Mouse (Mus musculus): ENCODE data around the gene Slc2a3. TPM values are rescaled to one million over a fixed set of nuclear protein-coding genes. Genes with fewer than 3 reads are reported as not detected.
"Not testable (repeated sequence)": the region's sequence is repeated elsewhere in the genome, so short reads cannot be mapped to it uniquely, and the experiment has no call there.

Slc2a3 gene
- polyA plus RNA-seq, 1 experiment from 2014 or later: 9.6 TPM

DNA sequence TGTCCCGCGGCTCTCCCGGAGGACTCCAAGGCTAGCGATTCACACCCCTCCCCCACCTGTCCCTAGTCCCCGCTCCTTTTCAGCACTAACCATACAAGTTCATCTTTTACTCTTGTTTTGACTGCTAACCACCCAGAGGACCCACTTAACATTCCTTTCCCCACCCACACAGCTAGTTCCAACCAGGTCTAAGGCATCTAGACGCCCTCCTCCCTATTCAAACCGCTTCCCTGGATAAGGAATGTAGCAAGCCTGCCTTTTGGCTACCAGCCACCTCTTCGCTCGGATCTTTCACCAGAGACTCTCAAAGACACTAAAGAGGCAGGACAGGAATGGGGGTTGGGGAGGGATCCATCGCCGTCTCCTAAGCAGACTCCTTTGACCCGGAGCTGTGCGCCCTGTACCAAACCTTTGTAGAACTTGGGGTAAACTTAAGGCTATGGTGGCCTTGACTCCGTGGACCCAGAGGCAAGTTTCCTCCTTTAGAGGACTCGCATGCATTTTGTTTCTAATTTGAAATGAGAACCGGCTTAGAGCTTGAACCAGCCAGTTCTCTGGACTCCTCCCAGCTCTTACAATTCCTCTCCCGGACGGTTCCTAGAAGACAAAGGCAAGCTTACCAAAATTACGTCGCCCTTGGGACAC is 98.8 kb downstream of the Slc2a3 start:
- peaks cover 8% of the 10 kb centered on the region for H3K4me1 ChIP-seq (ENCODE audit: insufficient read depth, low read length)
- peak overlapping the region; percentile 40 for H3K4me3 ChIP-seq (ENCODE audit: low read length)
- peak; percentile 85 for ATAC-seq (ENCODE audit: low FRiP score, low TSS enrichment)
- peak overlapping the region; percentile 59 for H3K4me2 ChIP-seq (replicated peaks; ENCODE audit: low read depth, low read length)
- no peaks in the 10 kb centered on the region for H3K36me3 ChIP-seq (ENCODE audit: insufficient read depth, low read length)
- peaks cover 7% of the 10 kb centered on the region; the same call in 1 of the 2 replicates for H3K27me3 ChIP-seq (ENCODE audit: insufficient read depth, low read length)
- WGBS: 4% methylated on average over 20 of the region's 20 CpGs
- H3K9ac ChIP-seq (replicated peaks; ENCODE audit: low read length): peak overlapping the region; percentile 50
- peak overlapping the region; percentile 66 for H3K27ac ChIP-seq (ENCODE audit: low read length)
- H3K9me3 ChIP-seq (ENCODE audit: low read length): no peaks in the 10 kb centered on the region

DNA sequence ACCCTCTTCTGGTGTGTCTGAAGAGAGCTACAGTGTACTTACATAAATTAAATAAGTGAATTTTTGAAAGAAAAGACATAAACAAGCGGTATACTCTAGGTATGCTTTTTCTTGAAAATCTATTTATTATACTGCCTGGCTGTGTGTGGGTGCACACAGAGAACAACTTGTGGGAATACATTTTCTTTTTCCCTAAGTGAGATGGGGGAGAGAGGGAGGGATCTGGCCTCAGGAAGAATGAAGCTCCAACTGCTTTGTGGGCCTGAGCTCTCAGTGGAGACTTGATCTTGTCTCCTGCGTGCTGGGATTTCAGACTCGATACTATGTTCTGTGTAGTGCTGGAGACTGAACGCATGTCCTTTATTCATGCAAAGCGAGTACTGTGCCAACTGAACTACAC is 99.6 kb downstream of the Slc2a3 start:
- no peaks in the 10 kb centered on the region for H3K36me3 ChIP-seq (ENCODE audit: insufficient read depth, low read length)
- no peaks in the 10 kb centered on the region for H3K9me3 ChIP-seq (ENCODE audit: low read length)
- no peak overlapping the region for H3K4me3 ChIP-seq (ENCODE audit: low read length)
- no peak overlapping the region for H3K9ac ChIP-seq (replicated peaks; ENCODE audit: low read length)
- ATAC-seq (ENCODE audit: low FRiP score, low TSS enrichment): no peak
- peaks cover 3% of the 10 kb centered on the region; the same call in 1 of the 2 replicates for H3K27me3 ChIP-seq (ENCODE audit: insufficient read depth, low read length)
- no peak overlapping the region; the same call in 1 of the 2 replicates for H3K4me2 ChIP-seq (replicated peaks; ENCODE audit: low read depth, low read length)
- H3K4me1 ChIP-seq (ENCODE audit: insufficient read depth, low read length): peaks cover 8% of the 10 kb centered on the region
- H3K27ac ChIP-seq (ENCODE audit: low read length): no peak overlapping the region
- WGBS: 76% methylated on average over 5 of the region's 5 CpGs

- H3K4me2 ChIP-seq (replicated peaks; ENCODE audit: low read depth, low read length); H3K9me3 ChIP-seq (ENCODE audit: low read length); ATAC-seq (ENCODE audit: low FRiP score, low TSS enrichment); H3K9ac ChIP-seq (replicated peaks; ENCODE audit: low read length); H3K27ac ChIP-seq (ENCODE audit: low read length); H3K36me3 ChIP-seq (ENCODE audit: insufficient read depth, low read length); H3K4me1 ChIP-seq (ENCODE audit: insufficient read depth, low read length); H3K4me3 ChIP-seq (ENCODE audit: low read length); H3K27me3 ChIP-seq (ENCODE audit: insufficient read depth, low read length): not testable (repeated sequence)
- 87% methylated on average over 2 of the region's 2 CpGs for WGBS
These were observed 101.8 kb downstream of the Slc2a3 start for GRCm38 (mm10) chr6:122699628-122700027.

- 87% methylated on average over 3 of the region's 3 CpGs for WGBS
- no peaks in the 10 kb centered on the region for H3K4me1 ChIP-seq (ENCODE audit: insufficient read depth, low read length)
- no peaks in the 10 kb centered on the region for H3K36me3 ChIP-seq (ENCODE audit: insufficient read depth, low read length)
- no peak overlapping the region for H3K9ac ChIP-seq (replicated peaks; ENCODE audit: low read length)
- no peak overlapping the region for H3K27ac ChIP-seq (ENCODE audit: low read length)
- ATAC-seq (ENCODE audit: low FRiP score, low TSS enrichment): no peak
- H3K27me3 ChIP-seq (ENCODE audit: insufficient read depth, low read length): no peaks in the 10 kb centered on the region
- no peak overlapping the region for H3K4me3 ChIP-seq (ENCODE audit: low read length)
- no peak overlapping the region for H3K4me2 ChIP-seq (replicated peaks; ENCODE audit: low read depth, low read length)
- H3K9me3 ChIP-seq (ENCODE audit: low read length): no peaks in the 10 kb centered on the region
These were observed 106.0 kb downstream of the Slc2a3 start for GRCm38 (mm10) chr6:122695398-122695797.

DNA sequence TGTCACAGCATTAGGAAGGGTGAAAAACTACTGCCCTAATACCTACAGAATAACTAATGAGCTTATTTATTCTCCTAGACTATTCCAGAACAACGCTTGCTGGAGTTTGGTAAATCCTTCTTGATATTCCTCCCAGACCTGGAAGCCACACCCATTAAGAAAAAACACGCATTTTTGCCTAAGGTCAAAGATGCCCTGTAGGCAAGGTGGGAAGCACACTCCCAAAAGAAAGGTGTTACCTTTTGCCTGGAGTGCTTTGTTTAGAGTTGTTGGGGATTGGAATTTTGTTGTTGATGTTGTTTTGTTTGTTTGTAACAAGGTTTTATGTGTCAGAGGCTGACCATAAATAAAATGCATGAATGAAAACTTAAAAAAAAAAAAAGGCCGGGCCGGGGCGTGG is 111.4 kb downstream of the Slc2a3 start:
- WGBS: 79% methylated on average over 5 of the region's 5 CpGs
- H3K27me3 ChIP-seq (ENCODE audit: insufficient read depth, low read length): no peaks in the 10 kb centered on the region
- no peak overlapping the region for H3K27ac ChIP-seq (ENCODE audit: low read length)

GRCm38 (mm10) chr6:122689411-122690055 is 111.9 kb downstream of the Slc2a3 start:
- Histone ChIP-seq H3K27ac (ENCODE audit: low read length) (no peak overlapping the region), H3K27me3 (ENCODE audit: insufficient read depth, low read length) (no peaks in the 10 kb centered on the region), H3K4me1 (ENCODE audit: insufficient read depth, low read length) (no peaks in the 10 kb centered on the region), H3K9me3 (ENCODE audit: low read length) (no peaks in the 10 kb centered on the region), H3K4me2 (replicated peaks; ENCODE audit: low read depth, low read length) (no peak overlapping the region), H3K9ac (replicated peaks; ENCODE audit: low read length) (no peak overlapping the region), H3K4me3 (ENCODE audit: low read length) (no peak overlapping the region), H3K36me3 (ENCODE audit: insufficient read depth, low read length) (no peaks in the 10 kb centered on the region)
- WGBS: 86% methylated on average over 6 of the region's 6 CpGs
- ATAC-seq (ENCODE audit: low FRiP score, low TSS enrichment): no peak

More for the DNA sequence above, 111.4 kb downstream of the Slc2a3 start:
- H3K9me3 ChIP-seq (ENCODE audit: low read length): no peaks in the 10 kb centered on the region
- no peaks in the 10 kb centered on the region for H3K36me3 ChIP-seq (ENCODE audit: insufficient read depth, low read length)
- H3K4me1 ChIP-seq (ENCODE audit: insufficient read depth, low read length): no peaks in the 10 kb centered on the region
- ATAC-seq (ENCODE audit: low FRiP score, low TSS enrichment): no peak
- H3K4me2 ChIP-seq (replicated peaks; ENCODE audit: low read depth, low read length): no peak overlapping the region
- no peak overlapping the region for H3K4me3 ChIP-seq (ENCODE audit: low read length)
- H3K9ac ChIP-seq (replicated peaks; ENCODE audit: low read length): no peak overlapping the region

DNA sequence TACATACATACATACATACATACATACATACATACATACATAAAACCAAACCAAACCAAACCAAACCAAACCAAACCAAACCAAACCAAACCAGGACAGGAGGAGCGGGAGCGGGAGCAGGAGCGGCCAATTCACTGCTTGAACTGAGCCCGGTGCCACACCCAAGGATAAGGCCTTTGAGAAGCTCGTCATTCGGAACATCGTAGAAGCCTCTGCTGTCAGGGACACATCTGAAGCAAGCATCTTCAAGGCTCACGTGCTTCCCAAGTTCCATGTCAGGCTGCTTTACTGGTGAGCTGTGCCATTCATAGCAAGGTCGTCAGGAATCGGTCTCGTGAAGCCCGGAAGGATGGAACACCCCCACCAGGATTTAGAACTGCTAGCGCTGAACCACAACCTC is 114.7 kb downstream of the Slc2a3 start:
- Histone ChIP-seq H3K9ac (replicated peaks; ENCODE audit: low read length) (no peak overlapping the region), H3K9me3 (ENCODE audit: low read length) (no peaks in the 10 kb centered on the region), H3K4me3 (ENCODE audit: low read length) (no peak overlapping the region), H3K27me3 (ENCODE audit: insufficient read depth, low read length) (no peaks in the 10 kb centered on the region), H3K36me3 (ENCODE audit: insufficient read depth, low read length) (no peaks in the 10 kb centered on the region), H3K4me2 (replicated peaks; ENCODE audit: low read depth, low read length) (no peak overlapping the region), H3K27ac (ENCODE audit: low read length) (no peak overlapping the region), H3K4me1 (ENCODE audit: insufficient read depth, low read length) (no peaks in the 10 kb centered on the region)
- no peak for ATAC-seq (ENCODE audit: low FRiP score, low TSS enrichment)
- 90% methylated on average over 13 of the region's 13 CpGs for WGBS

DNA sequence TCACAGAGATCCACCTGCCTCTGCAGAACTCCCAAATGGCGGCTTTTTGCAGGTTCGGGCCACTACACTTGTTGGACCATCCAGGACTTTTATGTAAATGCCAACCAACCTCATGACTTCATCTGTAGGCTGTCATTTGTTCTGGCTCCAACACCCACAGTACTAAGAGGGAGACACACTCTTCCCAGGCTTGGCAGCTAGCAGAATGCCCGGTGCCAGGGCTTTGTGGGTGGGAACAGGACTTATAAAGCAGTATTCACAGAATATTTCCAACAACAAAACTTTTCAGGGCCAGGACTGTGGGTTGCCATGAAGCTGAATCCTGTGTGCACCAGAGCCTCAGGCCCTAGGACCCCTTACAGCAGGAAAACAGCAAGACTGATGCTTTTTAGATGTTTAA is 118.8 kb downstream of the Slc2a3 start:
- Histone ChIP-seq H3K9ac (replicated peaks; ENCODE audit: low read length) (no peak overlapping the region), H3K4me3 (ENCODE audit: low read length) (no peak overlapping the region), H3K36me3 (ENCODE audit: insufficient read depth, low read length) (no peaks in the 10 kb centered on the region), H3K4me2 (replicated peaks; ENCODE audit: low read depth, low read length) (no peak overlapping the region), H3K9me3 (ENCODE audit: low read length) (no peaks in the 10 kb centered on the region), H3K4me1 (ENCODE audit: insufficient read depth, low read length) (no peaks in the 10 kb centered on the region), H3K27ac (ENCODE audit: low read length) (no peak overlapping the region), H3K27me3 (ENCODE audit: insufficient read depth, low read length) (no peaks in the 10 kb centered on the region)
- 89% methylated on average over 3 of the region's 3 CpGs for WGBS
- ATAC-seq (ENCODE audit: low FRiP score, low TSS enrichment): no peak

Data from kidney, embryonic 16.5 days (tissue).